Mouse (Mus musculus) lung, embryonic 15.5 days (tissue): ENCODE results near the gene Tnfaip8l3. TPM values are rescaled to one million over a fixed set of nuclear protein-coding genes. Genes with fewer than 3 reads are reported as not detected.
"Not testable (repeated sequence)": the region's sequence is repeated elsewhere in the genome, so short reads cannot be mapped to it uniquely, and the experiment has no call there.

Source experiments
- ATAC-seq: fragments of 200-750 bp; cut with Nextera tagmentation; 2 replicates; pipeline ENCODE4 v1.8.0; 2017; ENCODE audit warnings: moderate number of reproducible peaks, borderline replicate concordance; ENCODE audit not compliant: low FRiP score, low TSS enrichment; ENCODE audit errors: extremely low read depth
- H3K27ac ChIP-seq: fragments of 300-500 bp; sonication (generic); 2 replicates; pipeline ENCODE4 v1.5.1; 2015; ENCODE audit warnings: moderate library complexity, mild to moderate bottlenecking, inconsistent platforms
- H3K27me3 ChIP-seq: fragments of 300-500 bp; sonication (generic); 2 replicates; pipeline ENCODE4 v1.6.1; 2015; ENCODE audit warnings: inconsistent platforms
- H3K36me3 ChIP-seq: fragments of 300-500 bp; sonication (generic); 2 replicates; pipeline ENCODE4 v1.6.1; 2015; ENCODE audit warnings: inconsistent platforms
- H3K4me1 ChIP-seq: fragments of 300-500 bp; sonication (generic); 2 replicates; pipeline ENCODE4 v1.6.1; 2015; ENCODE audit warnings: inconsistent platforms
- H3K4me2 ChIP-seq: fragments of 300-500 bp; sonication (generic); 2 replicates; pipeline ENCODE4 v1.6.1; 2015; ENCODE audit warnings: inconsistent platforms, mild to moderate bottlenecking, moderate library complexity
- H3K4me3 ChIP-seq: fragments of 300-500 bp; sonication (generic); 2 replicates; pipeline ENCODE4 v1.5.1; 2015; ENCODE audit warnings: mild to moderate bottlenecking, inconsistent platforms
- H3K9ac ChIP-seq: fragments of 300-500 bp; sonication (generic); 2 replicates; pipeline ENCODE4 v1.6.1; 2015; ENCODE audit warnings: inconsistent platforms
- H3K9me3 ChIP-seq: fragments of 300-500 bp; sonication (generic); 2 replicates; pipeline ENCODE4 v1.6.1; 2016; ENCODE audit warnings: inconsistent platforms
- WGBS: fragments of 180-500 bp; shearing (Covaris S2); methylation state at CpG from one replicate; pipeline ENCODE4 v1.1.7; 2015; 5-methylcytosine and 5-hydroxymethylcytosine counted together
- polyA plus RNA-seq: library from polyadenylated mRNA; unstranded; fragments of >200 nt; fragmentation: Nextera tagmentation; extraction: Ambion mirVana; gene quantifications from 2 replicates; pipeline ENCODE4 v1.2.1, GENCODE M21; 2015

Gene Tnfaip8l3
- polyA plus RNA-seq, 1 experiment from 2014 or later = 0.59 TPM

- 58% methylated on average over 3 of the region's 3 CpGs for WGBS
Measured at GRCm38 (mm10) chr9:54064836-54065235, 3.4 kb downstream of the Tnfaip8l3 start.

GRCm38 (mm10) chr9:54063655-54064054, 4.5 kb downstream of the Tnfaip8l3 start:
- Histone ChIP-seq H3K4me3 (no peak overlapping the region), H3K9ac (no peak overlapping the region), H3K36me3 (no peaks in the 10 kb centered on the region), H3K4me2 (no peak overlapping the region), H3K27ac (no peak overlapping the region), H3K9me3 (no peaks in the 10 kb centered on the region), H3K4me1 (peaks cover 4% of the 10 kb centered on the region; the same call in 1 of the 2 replicates), H3K27me3 (peaks cover 29% of the 10 kb centered on the region)
- ATAC-seq = no peak
- WGBS = 77% methylated on average over 3 of the region's 3 CpGs

More at GRCm38 (mm10) chr9:54064836-54065235, 3.4 kb downstream of the Tnfaip8l3 start:
- peaks cover 34% of the 10 kb centered on the region for H3K27me3 ChIP-seq
- H3K4me1 ChIP-seq = peaks cover 9% of the 10 kb centered on the region; the same call in 1 of the 2 replicates
- no peak overlapping the region for H3K4me2 ChIP-seq
- no peak overlapping the region for H3K4me3 ChIP-seq
- H3K9me3 ChIP-seq = no peaks in the 10 kb centered on the region
- no peak overlapping the region for H3K9ac ChIP-seq
- H3K27ac ChIP-seq = no peak overlapping the region
- no peak for ATAC-seq
- H3K36me3 ChIP-seq = no peaks in the 10 kb centered on the region

- 71% methylated on average over 5 of the region's 5 CpGs for WGBS
- Histone ChIP-seq H3K27me3 (peaks cover 9% of the 10 kb centered on the region; the same call in 1 of the 2 replicates), H3K4me3 (no peak overlapping the region), H3K9me3 (no peaks in the 10 kb centered on the region), H3K4me2 (no peak overlapping the region), H3K4me1 (no peaks in the 10 kb centered on the region), H3K9ac (no peak overlapping the region), H3K27ac (no peak overlapping the region), H3K36me3 (no peaks in the 10 kb centered on the region)
- ATAC-seq = no peak
Measured at GRCm38 (mm10) chr9:54061666-54062065, 6.5 kb downstream of the Tnfaip8l3 start.

- Histone ChIP-seq H3K36me3 (no peaks in the 10 kb centered on the region), H3K9ac (no peak overlapping the region), H3K4me2 (no peak overlapping the region), H3K27me3 (no peaks in the 10 kb centered on the region), H3K27ac (no peak overlapping the region), H3K4me3 (no peak overlapping the region), H3K4me1 (no peaks in the 10 kb centered on the region), H3K9me3 (no peaks in the 10 kb centered on the region)
- no peak for ATAC-seq
- 69% methylated on average over 3 of the region's 3 CpGs for WGBS
Measured at GRCm38 (mm10) chr9:54051298-54052068, 16.7 kb downstream of the Tnfaip8l3 start.

- Histone ChIP-seq H3K27me3 (no peaks in the 10 kb centered on the region), H3K9me3 (no peaks in the 10 kb centered on the region), H3K9ac (no peak overlapping the region), H3K36me3 (no peaks in the 10 kb centered on the region), H3K4me2 (no peak overlapping the region), H3K4me3 (no peak overlapping the region), H3K4me1 (no peaks in the 10 kb centered on the region), H3K27ac (no peak overlapping the region)
- ATAC-seq = no peak
- WGBS = 70% methylated on average over 5 of the region's 5 CpGs
Measured at GRCm38 (mm10) chr9:54048978-54049377, 19.2 kb downstream of the Tnfaip8l3 start.

- Histone ChIP-seq H3K27ac (no peak overlapping the region), H3K27me3 (no peaks in the 10 kb centered on the region), H3K9ac (no peak overlapping the region), H3K4me1 (no peaks in the 10 kb centered on the region), H3K4me2 (no peak overlapping the region), H3K9me3 (no peaks in the 10 kb centered on the region), H3K4me3 (no peak overlapping the region), H3K36me3 (no peaks in the 10 kb centered on the region)
- 83% methylated on average over 5 of the region's 5 CpGs for WGBS
- no peak for ATAC-seq
Measured at GRCm38 (mm10) chr9:54043067-54043466, 25.1 kb downstream of the Tnfaip8l3 start.

- H3K4me3 ChIP-seq = no peak overlapping the region
- H3K36me3 ChIP-seq = no peaks in the 10 kb centered on the region
- no peaks in the 10 kb centered on the region for H3K4me1 ChIP-seq
- H3K27ac ChIP-seq = no peak overlapping the region
- no peak for ATAC-seq
- H3K27me3 ChIP-seq = no peaks in the 10 kb centered on the region
- H3K4me2 ChIP-seq = no peak overlapping the region
- no peak overlapping the region for H3K9ac ChIP-seq
- 68% methylated on average over 9 of the region's 9 CpGs for WGBS
- H3K9me3 ChIP-seq = no peaks in the 10 kb centered on the region
Measured at GRCm38 (mm10) chr9:54037717-54038116, 30.5 kb downstream of the Tnfaip8l3 start.

GRCm38 (mm10) chr9:54034691-54035090, 33.5 kb downstream of the Tnfaip8l3 start:
- Histone ChIP-seq H3K4me2 (no peak overlapping the region), H3K27me3 (no peaks in the 10 kb centered on the region), H3K27ac (no peak overlapping the region), H3K4me1 (no peaks in the 10 kb centered on the region), H3K9me3 (no peaks in the 10 kb centered on the region), H3K4me3 (no peak overlapping the region), H3K9ac (no peak overlapping the region), H3K36me3 (no peaks in the 10 kb centered on the region)
- 86% methylated on average over 5 of the region's 5 CpGs for WGBS
- no peak for ATAC-seq

- Histone ChIP-seq H3K9me3 (no peaks in the 10 kb centered on the region), H3K4me2 (no peak overlapping the region), H3K9ac (no peak overlapping the region), H3K4me3 (no peak overlapping the region), H3K36me3 (no peaks in the 10 kb centered on the region), H3K4me1 (no peaks in the 10 kb centered on the region), H3K27me3 (no peaks in the 10 kb centered on the region), H3K27ac (no peak overlapping the region)
- ATAC-seq = no peak
- 54% methylated on average over 3 of the region's 3 CpGs for WGBS
Measured at GRCm38 (mm10) chr9:54022795-54023194, 45.4 kb downstream of the Tnfaip8l3 start.

- Histone ChIP-seq H3K27me3 (no peaks in the 10 kb centered on the region), H3K9me3 (no peaks in the 10 kb centered on the region)
- no peak for ATAC-seq
Measured at GRCm38 (mm10) chr9:53994528-53994927, 73.7 kb downstream of the Tnfaip8l3 start.

GRCm38 (mm10) chr9:53992567-53992966, 75.6 kb downstream of the Tnfaip8l3 start:
- not testable (repeated sequence) for ATAC-seq, H3K4me2 ChIP-seq, H3K4me1 ChIP-seq, H3K4me3 ChIP-seq, H3K9ac ChIP-seq, H3K9me3 ChIP-seq, H3K27me3 ChIP-seq, H3K36me3 ChIP-seq, H3K27ac ChIP-seq

More at GRCm38 (mm10) chr9:53994528-53994927, 73.7 kb downstream of the Tnfaip8l3 start:
- Histone ChIP-seq H3K4me3 (no peak overlapping the region), H3K27ac (no peak overlapping the region), H3K36me3 (no peaks in the 10 kb centered on the region), H3K9ac (no peak overlapping the region), H3K4me1 (no peaks in the 10 kb centered on the region), H3K4me2 (no peak overlapping the region)
- WGBS = 66% methylated on average over 1 of the region's 1 CpGs

GRCm38 (mm10) chr9:53990921-53991320, 77.3 kb downstream of the Tnfaip8l3 start:
- 0% methylated on average over 3 of the region's 3 CpGs for WGBS
- no peaks in the 10 kb centered on the region for H3K36me3 ChIP-seq
- no peak overlapping the region for H3K9ac ChIP-seq
- H3K27ac ChIP-seq = no peak overlapping the region
- no peaks in the 10 kb centered on the region for H3K9me3 ChIP-seq
- no peak for ATAC-seq
- H3K27me3 ChIP-seq = no peaks in the 10 kb centered on the region
- no peak overlapping the region for H3K4me3 ChIP-seq
- H3K4me2 ChIP-seq = no peak overlapping the region
- no peaks in the 10 kb centered on the region for H3K4me1 ChIP-seq
